Mouse (Mus musculus): ENCODE data around the gene Apbb1ip. TPM values are rescaled to one million over a fixed set of nuclear protein-coding genes. Genes with fewer than 3 reads are reported as not detected.

Gene Apbb1ip
- polyA plus RNA-seq, 1 experiment = 0.57 TPM

- Histone ChIP-seq H3K4me3 (ENCODE audit: low read depth, low read length) (no peak overlapping the region), H3K9me3 (replicated peaks; ENCODE audit: control insufficient read depth, insufficient read depth, low read length, poor library complexity, severe bottlenecking) (no peaks in the 10 kb centered on the region), H3K9ac (ENCODE audit: low read depth, poor library complexity, severe bottlenecking) (no peak overlapping the region), H3K4me1 (ENCODE audit: control insufficient read depth, insufficient read depth, low read length) (no peaks in the 10 kb centered on the region), H3K27me3 (ENCODE audit: control insufficient read depth, insufficient read depth, low read length, poor library complexity, severe bottlenecking) (peaks cover 3% of the 10 kb centered on the region; the same call in 1 of the 2 replicates), H3K27ac (ENCODE audit: insufficient read depth, low read length) (no peak overlapping the region), H3K36me3 (ENCODE audit: control insufficient read depth, insufficient read depth, low read length, poor library complexity, severe bottlenecking) (no peaks in the 10 kb centered on the region)
- TF ChIP-seq CTCF (IDR thresholded peaks at IDR 0.05; ENCODE audit: low read depth, low read length) (no peak), POLR2A (IDR thresholded peaks at IDR 0.05; ENCODE audit: insufficient read depth, low read length) (no peak), EP300 (IDR thresholded peaks at IDR 0.05; ENCODE audit: insufficient read depth, low read depth, low read length) (no peak)
Observed at GRCm38 (mm10) chr2:22777757-22778156, 3.9 kb downstream of the Apbb1ip start.

DNA sequence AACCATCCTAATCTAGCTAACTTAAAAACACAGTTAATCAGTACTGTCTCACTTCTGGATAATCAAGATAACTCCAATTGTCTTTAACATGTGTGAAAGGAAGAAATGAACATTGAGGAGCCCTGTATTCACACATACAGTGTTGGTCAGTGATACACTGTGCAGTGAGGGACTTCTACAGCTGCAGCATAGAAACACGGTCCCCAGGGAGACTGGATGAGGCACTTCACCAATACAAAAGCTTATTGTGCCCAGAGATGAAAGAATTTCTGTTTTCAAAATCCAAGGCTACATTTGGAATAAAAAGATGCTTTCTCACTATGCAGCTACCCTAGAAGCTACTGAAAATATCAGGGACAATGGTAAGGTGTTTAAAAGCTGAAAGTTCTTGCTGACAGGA lies 7.0 kb downstream of the Apbb1ip start:
- no peaks in the 10 kb centered on the region for H3K27me3 ChIP-seq (ENCODE audit: control insufficient read depth, insufficient read depth, low read length, poor library complexity, severe bottlenecking)
- no peak overlapping the region for H3K9ac ChIP-seq (ENCODE audit: low read depth, poor library complexity, severe bottlenecking)
- H3K36me3 ChIP-seq (ENCODE audit: control insufficient read depth, insufficient read depth, low read length, poor library complexity, severe bottlenecking) = no peaks in the 10 kb centered on the region
- H3K27ac ChIP-seq (ENCODE audit: insufficient read depth, low read length) = no peak overlapping the region
- H3K4me1 ChIP-seq (ENCODE audit: control insufficient read depth, insufficient read depth, low read length) = no peaks in the 10 kb centered on the region
- no peak for TF ChIP-seq CTCF (IDR thresholded peaks at IDR 0.05; ENCODE audit: low read depth, low read length)
- TF ChIP-seq EP300 (IDR thresholded peaks at IDR 0.05; ENCODE audit: insufficient read depth, low read depth, low read length) = no peak
- no peak for TF ChIP-seq POLR2A (IDR thresholded peaks at IDR 0.05; ENCODE audit: insufficient read depth, low read length)
- no peak overlapping the region for H3K4me3 ChIP-seq (ENCODE audit: low read depth, low read length)
- H3K9me3 ChIP-seq (replicated peaks; ENCODE audit: control insufficient read depth, insufficient read depth, low read length, poor library complexity, severe bottlenecking) = no peaks in the 10 kb centered on the region

- H3K27me3 ChIP-seq (ENCODE audit: control insufficient read depth, insufficient read depth, low read length, poor library complexity, severe bottlenecking) = no peaks in the 10 kb centered on the region
Observed at GRCm38 (mm10) chr2:22781387-22782009, 7.6 kb downstream of the Apbb1ip start.

GRCm38 (mm10) chr2:22782057-22782456 lies 8.2 kb downstream of the Apbb1ip start:
- H3K9ac ChIP-seq (ENCODE audit: low read depth, poor library complexity, severe bottlenecking) = no peak overlapping the region
- TF ChIP-seq EP300 (IDR thresholded peaks at IDR 0.05; ENCODE audit: insufficient read depth, low read depth, low read length) (no peak), CTCF (IDR thresholded peaks at IDR 0.05; ENCODE audit: low read depth, low read length) (no peak), POLR2A (IDR thresholded peaks at IDR 0.05; ENCODE audit: insufficient read depth, low read length) (no peak)
- H3K4me3 ChIP-seq (ENCODE audit: low read depth, low read length) = no peak overlapping the region
- no peaks in the 10 kb centered on the region; the same call in 1 of the 2 replicates for H3K27me3 ChIP-seq (ENCODE audit: control insufficient read depth, insufficient read depth, low read length, poor library complexity, severe bottlenecking)
- no peaks in the 10 kb centered on the region for H3K4me1 ChIP-seq (ENCODE audit: control insufficient read depth, insufficient read depth, low read length)
- no peaks in the 10 kb centered on the region for H3K9me3 ChIP-seq (replicated peaks; ENCODE audit: control insufficient read depth, insufficient read depth, low read length, poor library complexity, severe bottlenecking)
- no peaks in the 10 kb centered on the region for H3K36me3 ChIP-seq (ENCODE audit: control insufficient read depth, insufficient read depth, low read length, poor library complexity, severe bottlenecking)
- H3K27ac ChIP-seq (ENCODE audit: insufficient read depth, low read length) = no peak overlapping the region

More at GRCm38 (mm10) chr2:22781387-22782009, 7.6 kb downstream of the Apbb1ip start:
- TF ChIP-seq POLR2A (IDR thresholded peaks at IDR 0.05; ENCODE audit: insufficient read depth, low read length) (no peak), CTCF (IDR thresholded peaks at IDR 0.05; ENCODE audit: low read depth, low read length) (no peak), EP300 (IDR thresholded peaks at IDR 0.05; ENCODE audit: insufficient read depth, low read depth, low read length) (no peak)
- no peaks in the 10 kb centered on the region for H3K9me3 ChIP-seq (replicated peaks; ENCODE audit: control insufficient read depth, insufficient read depth, low read length, poor library complexity, severe bottlenecking)
- H3K27ac ChIP-seq (ENCODE audit: insufficient read depth, low read length) = no peak overlapping the region
- no peaks in the 10 kb centered on the region for H3K36me3 ChIP-seq (ENCODE audit: control insufficient read depth, insufficient read depth, low read length, poor library complexity, severe bottlenecking)
- H3K9ac ChIP-seq (ENCODE audit: low read depth, poor library complexity, severe bottlenecking) = no peak overlapping the region
- no peaks in the 10 kb centered on the region for H3K4me1 ChIP-seq (ENCODE audit: control insufficient read depth, insufficient read depth, low read length)
- H3K4me3 ChIP-seq (ENCODE audit: low read depth, low read length) = no peak overlapping the region

DNA sequence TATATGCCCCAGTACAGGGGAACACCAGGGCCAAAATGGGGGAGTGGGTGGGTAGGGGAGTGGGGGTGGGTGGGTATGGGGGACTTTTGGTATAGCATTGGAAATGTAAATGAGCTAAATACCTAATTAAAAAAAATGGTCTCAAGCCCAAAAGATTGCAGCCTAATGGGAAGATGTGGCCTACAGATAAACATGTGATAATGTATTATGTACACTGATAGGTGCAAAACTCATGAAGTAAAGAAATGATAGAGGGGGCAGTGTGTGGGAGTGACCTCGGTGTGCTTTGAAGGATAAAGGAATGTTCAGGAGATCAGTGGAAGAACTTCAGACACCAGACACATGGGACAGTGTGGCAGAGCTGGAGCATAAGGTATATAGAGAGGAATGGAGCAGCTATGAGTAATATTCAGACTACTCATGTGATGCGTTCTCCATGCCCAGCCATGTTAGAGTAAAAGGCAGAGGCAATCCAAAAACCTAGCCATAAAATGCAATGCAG lies 9.3 kb downstream of the Apbb1ip start:
- H3K36me3 ChIP-seq (ENCODE audit: control insufficient read depth, insufficient read depth, low read length, poor library complexity, severe bottlenecking) = no peaks in the 10 kb centered on the region
- H3K9ac ChIP-seq (ENCODE audit: low read depth, poor library complexity, severe bottlenecking) = no peak overlapping the region
- no peak overlapping the region for H3K27ac ChIP-seq (ENCODE audit: insufficient read depth, low read length)
- H3K27me3 ChIP-seq (ENCODE audit: control insufficient read depth, insufficient read depth, low read length, poor library complexity, severe bottlenecking) = no peaks in the 10 kb centered on the region; the same call in 1 of the 2 replicates
- H3K9me3 ChIP-seq (replicated peaks; ENCODE audit: control insufficient read depth, insufficient read depth, low read length, poor library complexity, severe bottlenecking) = no peaks in the 10 kb centered on the region
- H3K4me3 ChIP-seq (ENCODE audit: low read depth, low read length) = no peak overlapping the region
- H3K4me1 ChIP-seq (ENCODE audit: control insufficient read depth, insufficient read depth, low read length) = no peaks in the 10 kb centered on the region
- TF ChIP-seq POLR2A (IDR thresholded peaks at IDR 0.05; ENCODE audit: insufficient read depth, low read length) = no peak

DNA sequence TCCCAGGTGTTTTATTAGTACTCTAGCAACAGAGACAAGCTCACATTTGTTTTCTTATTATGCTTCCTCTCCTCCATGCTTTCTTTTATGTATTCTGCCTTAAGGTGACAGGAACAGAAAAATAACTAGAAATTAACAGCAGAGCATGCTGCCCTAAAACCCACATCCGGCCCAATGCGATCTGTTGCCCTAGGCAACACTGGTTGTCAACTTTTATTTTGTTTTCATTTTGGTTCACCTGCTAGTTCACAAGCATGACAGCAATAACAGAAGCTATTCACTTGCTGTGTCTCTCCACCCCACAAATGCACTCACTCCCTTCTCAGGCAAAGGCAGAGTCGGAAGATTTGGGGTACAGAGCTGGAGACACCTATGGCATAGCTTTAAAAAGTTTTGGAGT lies 10.3 kb downstream of the Apbb1ip start:
- H3K4me1 ChIP-seq (ENCODE audit: control insufficient read depth, insufficient read depth, low read length) = no peaks in the 10 kb centered on the region
- TF ChIP-seq POLR2A (IDR thresholded peaks at IDR 0.05; ENCODE audit: insufficient read depth, low read length) = no peak
- no peak for TF ChIP-seq EP300 (IDR thresholded peaks at IDR 0.05; ENCODE audit: insufficient read depth, low read depth, low read length)
- TF ChIP-seq CTCF (IDR thresholded peaks at IDR 0.05; ENCODE audit: low read depth, low read length) = no peak
- no peaks in the 10 kb centered on the region; the same call in 1 of the 2 replicates for H3K27me3 ChIP-seq (ENCODE audit: control insufficient read depth, insufficient read depth, low read length, poor library complexity, severe bottlenecking)
- no peak overlapping the region for H3K4me3 ChIP-seq (ENCODE audit: low read depth, low read length)
- H3K9me3 ChIP-seq (replicated peaks; ENCODE audit: control insufficient read depth, insufficient read depth, low read length, poor library complexity, severe bottlenecking) = no peaks in the 10 kb centered on the region
- no peak overlapping the region for H3K27ac ChIP-seq (ENCODE audit: insufficient read depth, low read length)
- no peaks in the 10 kb centered on the region for H3K36me3 ChIP-seq (ENCODE audit: control insufficient read depth, insufficient read depth, low read length, poor library complexity, severe bottlenecking)
- H3K9ac ChIP-seq (ENCODE audit: low read depth, poor library complexity, severe bottlenecking) = no peak overlapping the region
